Mouse (Mus musculus): ENCODE measurements around the gene Cfap300.

- TF ChIP-seq E2F4 (IDR thresholded peaks at IDR 0.05; ENCODE audit: insufficient read depth) (no peak), POLR2A (IDR thresholded peaks at IDR 0.05; ENCODE audit: insufficient read length, low read depth) (no peak), TCF12 (IDR thresholded peaks at IDR 0.05; ENCODE audit: insufficient read depth, poor library complexity, severe bottlenecking) (no peak), MAX (IDR thresholded peaks at IDR 0.05; ENCODE audit: low read depth) (no peak), POLR2AphosphoS2 (IDR thresholded peaks at IDR 0.05; ENCODE audit: insufficient read length, low read depth) (no peak), MYOG (IDR thresholded peaks at IDR 0.05; ENCODE audit: control insufficient read depth in 1 of 3, insufficient read depth in 1 of 3, insufficient read length in 2 of 3, low read depth in 2 of 3) (no peak), USF1 (IDR thresholded peaks at IDR 0.05; ENCODE audit: low read depth) (no peak), REST (IDR thresholded peaks at IDR 0.05; ENCODE audit: insufficient read depth, insufficient read length) (no peak), MYOD1 (IDR thresholded peaks at IDR 0.05; ENCODE audit: control insufficient read depth in 1 of 3, insufficient read length in 2 of 3, low read depth in 2 of 3) (no peak), SRF (IDR thresholded peaks at IDR 0.05; ENCODE audit: control insufficient read depth, insufficient read length, low read depth) (no peak)
Measured at GRCm38 (mm10) chr9:7994275-7994674, 48.3 kb downstream of the Cfap300 start.

Measured in myocyte (in vitro differentiated cells).